ENCODE assay signal across 11 mouse cellular contexts in the genomic region with DNA sequence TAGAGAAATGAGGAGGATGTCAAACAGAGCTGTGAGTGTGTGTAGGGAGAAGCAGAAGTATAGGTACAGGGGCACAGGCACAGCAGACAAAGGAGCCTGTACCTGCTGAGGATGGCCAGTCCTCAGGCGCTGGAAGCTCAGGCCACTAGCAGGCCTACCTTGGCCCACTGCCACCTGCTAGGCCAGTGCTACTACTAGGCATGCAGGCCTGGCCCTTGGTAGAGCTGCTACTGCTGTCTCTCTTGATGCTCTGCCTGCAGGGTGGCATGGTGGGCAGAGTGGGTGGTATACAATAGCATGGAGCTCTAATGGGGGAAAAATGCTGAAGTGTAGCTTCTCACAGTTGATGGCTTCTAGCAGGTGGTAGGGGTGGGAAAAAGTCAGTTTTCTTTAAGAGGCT.
A peak's percentile ranks its signal among the peaks of the same experiment; 100 is the strongest.
DNase-seq lines count a peak whose midpoint lies in the region; ATAC-seq and TF ChIP-seq lines count a peak whose summit lies in the region.
"Had no signal": no experiment of that assay in that cellular context is flagged by ENCODE, and none has a peak within 500 bp of the region (broad histone marks: within the 10 kb centered on the region; RNA-seq: fewer than 3 reads in every experiment).

No protein-coding gene starts in this region.

- no peak for TF ChIP-seq EP300 in heart, postnatal 0 days (IDR thresholded peaks at IDR 0.05; ENCODE audit: low read depth)

- peaks cover 10% of the 10 kb centered on the region for H3K4me1 ChIP-seq in heart, postnatal 0 days (ENCODE audit: control insufficient read depth, insufficient read depth)
- H3K4me1 ChIP-seq in kidney, embryonic 16.5 days (ENCODE audit: insufficient read depth, low read length), result no peaks in the 10 kb centered on the region
- H3K4me1 ChIP-seq: embryonic facial prominence, embryonic 13.5 days; intestine, embryonic 15.5 days had no signal

- H3K36me3 ChIP-seq in heart, postnatal 0 days (replicated peaks; ENCODE audit: control insufficient read depth, insufficient read depth, low read length), result 0 out of 2 replicates have a peak, but pooled peaks cover 3% of the 10 kb centered on the region
- peaks cover 3% of the 10 kb centered on the region; the same call in 1 of the 2 replicates for H3K36me3 ChIP-seq in kidney, embryonic 16.5 days (ENCODE audit: insufficient read depth, low read length)
- H3K36me3 ChIP-seq: intestine, embryonic 15.5 days; liver, embryonic 15.5 days had no signal

- H3K4me2 ChIP-seq in heart, postnatal 0 days (ENCODE audit: low read depth, low read length), result no peak overlapping the region
- H3K4me2 ChIP-seq in kidney, embryonic 16.5 days (replicated peaks; ENCODE audit: low read depth, low read length), result no peak overlapping the region
- H3K4me2 ChIP-seq: embryonic facial prominence, embryonic 13.5 days; intestine, embryonic 15.5 days; liver, embryonic 15.5 days had no signal

- DNase-seq in cerebellum, adult 18-20 months, result peak; percentile 8 to 18
- no peak for DNase-seq in cerebellum, adult 11 months
- DNase-seq in heart, postnatal 0 days (ENCODE audit: low spot score), result no peak
- no peak for DNase-seq in heart, adult 8-10 months (ENCODE audit: low spot score)
- DNase-seq in kidney, adult 8-10 months, result no peak
- peak; percentile 58 to 59 for DNase-seq in cerebellum, postnatal 14 days
- DNase-seq in lung, postnatal 14 days, result no peak

- H3K4me3 ChIP-seq in heart, postnatal 0 days (ENCODE audit: low read depth, low read length), result no peak overlapping the region
- no peak overlapping the region for H3K4me3 ChIP-seq in kidney, embryonic 16.5 days (ENCODE audit: low read length)
- H3K4me3 ChIP-seq: embryonic facial prominence, embryonic 13.5 days; intestine, embryonic 15.5 days; liver, embryonic 15.5 days had no signal

- no peak overlapping the region for H3K9ac ChIP-seq in heart, postnatal 0 days (replicated peaks; ENCODE audit: low read depth, low read length)
- H3K9ac ChIP-seq in kidney, embryonic 16.5 days (replicated peaks; ENCODE audit: low read length), result no peak overlapping the region
- H3K9ac ChIP-seq: embryonic facial prominence, embryonic 13.5 days; intestine, embryonic 15.5 days; liver, embryonic 15.5 days had no signal

- peak overlapping the region; percentile 18 for H3K27ac ChIP-seq in heart, postnatal 0 days (ENCODE audit: low read depth)
- no peak overlapping the region for H3K27ac ChIP-seq in kidney, embryonic 16.5 days (ENCODE audit: low read length)
- H3K27ac ChIP-seq: embryonic facial prominence, embryonic 13.5 days; intestine, embryonic 15.5 days; liver, embryonic 15.5 days had no signal

- H3K9me3 ChIP-seq in heart, postnatal 0 days (replicated peaks; ENCODE audit: control insufficient read depth, low read length), result no peaks in the 10 kb centered on the region
- no peaks in the 10 kb centered on the region for H3K9me3 ChIP-seq in kidney, embryonic 16.5 days (ENCODE audit: low read length)
- H3K9me3 ChIP-seq: embryonic facial prominence, embryonic 13.5 days; intestine, embryonic 15.5 days; liver, embryonic 15.5 days had no signal

- no peaks in the 10 kb centered on the region for H3K27me3 ChIP-seq in heart, postnatal 0 days (ENCODE audit: control insufficient read depth, insufficient read depth, low read length)
- no peaks in the 10 kb centered on the region for H3K27me3 ChIP-seq in kidney, embryonic 16.5 days (ENCODE audit: insufficient read depth, low read length)
- H3K27me3 ChIP-seq: embryonic facial prominence, embryonic 13.5 days; intestine, embryonic 15.5 days; liver, embryonic 15.5 days had no signal

- ATAC-seq in heart, postnatal 0 days (ENCODE audit: insufficient read depth, low read depth), result peak; percentile 45
- ATAC-seq in kidney, embryonic 16.5 days (ENCODE audit: low FRiP score, low TSS enrichment), result 0 out of 2 replicates have a peak, but pooled peaks have one; percentile 23
- ATAC-seq: intestine, embryonic 15.5 days had no signal

- TF ChIP-seq CTCF in heart, postnatal 0 days (IDR thresholded peaks at IDR 0.05; ENCODE audit: low read depth), result no peak

- WGBS in heart, postnatal 0 days, result 35% methylated on average over 1 of the region's 1 CpGs
- WGBS in kidney, embryonic 16.5 days, result 62% methylated on average over 1 of the region's 1 CpGs

Comparison
In these comparisons a context has a peak if more than half of its experiments do, and no peak if none do; other contexts are left out.
1. DNase-seq: peak in cerebellum, adult 18-20 months (2 of 2) and cerebellum, postnatal 14 days (2 of 2); none in cerebellum, adult 11 months (single experiment), heart, postnatal 0 days (single experiment), heart, adult 8-10 months (single experiment), kidney, adult 8-10 months (0 of 2) and lung, postnatal 14 days (single experiment).